Mouse (Mus musculus) adrenal gland, postnatal 0 days (tissue): Measurements from ENCODE around the gene Tex28. TPM values are rescaled to one million over a fixed set of nuclear protein-coding genes. Genes with fewer than 3 reads are reported as not detected.

Source experiments
- polyA plus RNA-seq: library from polyadenylated mRNA; unstranded; fragments of >200 nt; fragmentation: Nextera tagmentation; extraction: Ambion mirVana; gene quantifications from 2 replicates; pipeline ENCODE4 v1.2.1, GENCODE M21; 2015

Tex28 gene
- not detected in 2 replicates for polyA plus RNA-seq

DNA sequence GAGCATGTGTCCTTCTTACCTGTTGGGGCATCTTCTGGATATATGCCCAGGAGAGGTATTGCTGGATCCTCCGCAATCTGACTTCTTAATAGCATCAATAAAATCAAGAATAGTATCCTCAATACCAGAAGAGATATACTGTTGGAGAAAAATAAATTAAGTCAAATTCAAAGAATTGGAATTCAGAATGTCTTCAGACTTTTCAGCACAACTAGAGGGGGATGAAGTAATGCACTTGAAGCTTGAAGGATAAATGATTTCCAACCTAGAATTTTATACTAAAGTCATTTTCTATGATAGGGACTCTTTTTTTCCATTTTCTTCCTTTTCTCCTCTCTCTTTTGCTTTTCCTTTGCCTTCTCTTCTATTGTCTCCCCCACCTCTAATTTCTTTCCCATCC, at the start of gene Tex28:
Tex28 (minus strand) TSS at position 101 of the 400 bp plus-strand sequence.

DNA sequence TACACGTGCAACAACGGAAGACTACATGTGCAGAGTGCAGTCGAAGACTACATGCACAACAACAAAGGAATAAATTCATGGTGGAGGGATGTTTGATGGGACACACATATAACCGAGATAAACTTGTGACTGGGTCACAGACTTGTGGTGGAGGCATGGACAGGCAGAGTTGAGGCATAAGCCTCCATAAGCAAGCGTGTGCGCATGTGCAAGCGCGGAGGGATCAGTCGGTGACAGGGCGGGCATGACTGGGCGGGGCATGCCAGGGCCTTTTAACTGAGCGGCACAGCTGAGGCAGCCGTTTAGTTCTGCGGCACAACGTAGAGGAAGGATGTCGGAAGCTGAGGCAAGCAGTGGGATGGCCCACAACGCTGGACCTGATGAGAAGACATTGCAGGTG, 9.3 kb upstream of the Tex28 start, which contains the start of gene Tktl1:
Tktl1 (plus strand) TSS at position 301 of the 400 bp plus-strand sequence.

DNA sequence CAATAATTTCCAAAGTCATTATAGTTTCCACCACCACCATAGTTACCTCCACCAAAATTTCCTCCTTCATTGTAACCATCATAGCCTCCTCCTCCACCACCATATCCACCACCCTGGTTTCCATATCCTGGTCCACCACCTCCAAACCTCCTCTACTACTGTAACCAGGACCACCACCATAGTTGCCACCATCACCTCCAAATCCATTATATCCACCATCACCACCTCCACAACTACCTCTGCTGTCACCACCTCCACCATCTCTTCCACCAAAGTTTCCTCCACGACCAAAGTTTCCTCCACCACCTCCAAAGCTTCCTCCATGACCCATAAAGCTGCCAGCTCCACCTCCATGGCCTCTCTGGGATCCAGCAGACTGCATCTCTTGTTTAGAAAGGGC, 32.4 kb downstream of the Tex28 start, which contains the start of gene Mecp2:
Mecp2 (minus strand) TSS at position 101 of the 400 bp plus-strand sequence.

DNA sequence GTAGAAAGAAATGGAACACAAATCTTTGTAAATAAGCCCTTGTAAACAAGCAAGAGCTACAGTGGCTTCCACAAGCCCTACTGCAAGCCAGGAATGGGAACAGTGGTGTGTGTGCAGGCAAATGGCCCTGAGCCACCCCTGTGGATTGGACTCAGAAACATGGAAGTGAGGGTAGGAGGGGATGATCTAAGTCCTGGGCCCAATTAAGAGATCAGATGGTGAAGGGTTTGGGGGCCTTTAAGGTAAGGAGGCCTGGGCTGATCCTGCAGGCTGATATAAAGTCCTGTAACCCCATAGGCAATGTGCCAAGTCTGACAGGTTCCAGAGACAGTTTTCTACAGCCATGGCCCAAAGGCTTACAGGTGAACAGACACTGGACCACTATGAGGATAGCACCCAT, 40.5 kb downstream of the Tex28 start, which contains the start of gene Opn1mw:
Opn1mw (plus strand) TSS at position 301 of the 400 bp plus-strand sequence.

Other genes with a start within 250 kb of the Tex28 start
- gene Arhgap4, start 246.0 kb downstream of the Tex28 start, polyA plus RNA-seq, result 1.3 and 2.4 TPM in 2 replicates
- 78.0 and 87.4 TPM in 2 replicates for gene Naa10, start 245.9 kb downstream of the Tex28 start, polyA plus RNA-seq
- 37.8 and 46.5 TPM in 2 replicates for gene Renbp, start 237.0 kb downstream of the Tex28 start, polyA plus RNA-seq
- 19.2 and 25.3 TPM in 2 replicates for gene Hcfc1, start 201.5 kb downstream of the Tex28 start, polyA plus RNA-seq
- 41.3 and 70.0 TPM in 2 replicates for gene Irak1, start 143.9 kb downstream of the Tex28 start, polyA plus RNA-seq
- gene Opn1mw, start 40.4 kb downstream of the Tex28 start, polyA plus RNA-seq, result 0.25 TPM in 1 of 2 replicates, not detected in the other
- 5.3 and 10.1 TPM in 2 replicates for gene Mecp2, start 32.5 kb downstream of the Tex28 start, polyA plus RNA-seq
- not detected in 2 replicates for gene Tktl1, start 9.4 kb upstream of the Tex28 start, polyA plus RNA-seq
- gene Flna, start 82.0 kb upstream of the Tex28 start, polyA plus RNA-seq, result 59.1 and 60.0 TPM in 2 replicates
- gene Emd, start 86.8 kb upstream of the Tex28 start, polyA plus RNA-seq, result 12.4 and 12.5 TPM in 2 replicates
- gene Rpl10, start 103.0 kb upstream of the Tex28 start, polyA plus RNA-seq, result 795 and 803 TPM in 2 replicates
- 63.7 and 108 TPM in 2 replicates for gene Taz, start 114.1 kb upstream of the Tex28 start, polyA plus RNA-seq
- 19.2 and 21.0 TPM in 2 replicates for gene Dnase1l1, start 114.5 kb upstream of the Tex28 start, polyA plus RNA-seq
- gene Atp6ap1, start 129.3 kb upstream of the Tex28 start, polyA plus RNA-seq, result 107 and 140 TPM in 2 replicates
- 158 and 175 TPM in 2 replicates for gene Gdi1, start 137.2 kb upstream of the Tex28 start, polyA plus RNA-seq
- gene Fam50a, start 145.2 kb upstream of the Tex28 start, polyA plus RNA-seq, result 38.3 and 51.4 TPM in 2 replicates
- 4.2 and 6.4 TPM in 2 replicates for gene Plxna3, start 161.2 kb upstream of the Tex28 start, polyA plus RNA-seq
- gene Lage3, start 185.8 kb upstream of the Tex28 start, polyA plus RNA-seq, result 150 and 170 TPM in 2 replicates
- 61.6 and 67.4 TPM in 2 replicates for gene Ubl4a, start 205.4 kb upstream of the Tex28 start, polyA plus RNA-seq
- gene Slc10a3, start 205.5 kb upstream of the Tex28 start, polyA plus RNA-seq, result 15.6 and 28.1 TPM in 2 replicates
- 27.4 and 32.8 TPM in 2 replicates for gene Fam3a, start 225.4 kb upstream of the Tex28 start, polyA plus RNA-seq
- 12.7 and 15.7 TPM in 2 replicates for gene Ikbkg, start 225.5 kb upstream of the Tex28 start, polyA plus RNA-seq